Mouse (Mus musculus) T-helper 1 cell (primary cell): ENCODE data around the gene Bcl2a1b.

Source experiments
- in situ Hi-C: fragments of 300-600 bp; cut with MboI, MseI; formaldehyde crosslinking; loops from one replicate; pipeline ENCODE4 v1.15.1; 2025; ENCODE audit warnings: high pct_unique_total_duplicates

Bcl2a1b gene

DNA sequence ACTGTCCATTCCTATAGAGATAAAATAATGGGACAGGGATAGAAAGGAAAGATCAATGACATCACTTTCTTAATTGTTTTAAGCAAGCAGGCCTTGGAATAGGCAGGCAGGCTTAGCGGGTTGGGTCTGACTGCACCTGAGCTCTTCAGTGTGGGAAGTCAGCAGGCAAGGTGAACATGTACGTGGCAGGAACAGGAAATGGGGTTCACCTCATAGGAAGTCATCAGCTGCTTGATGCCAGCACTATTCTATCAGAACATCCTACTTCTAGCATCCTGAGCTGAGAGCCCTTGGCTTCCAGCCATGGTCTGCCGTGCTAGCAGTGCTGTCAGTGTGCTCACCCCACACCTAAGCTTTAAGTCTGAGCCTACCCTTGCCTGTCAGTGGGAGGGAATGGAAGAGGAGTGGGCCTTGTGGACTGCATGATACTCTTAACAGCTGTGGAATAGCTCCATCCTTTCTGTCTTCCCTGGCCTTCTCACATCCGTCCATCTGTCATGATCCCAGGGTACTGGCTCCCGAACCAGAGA is 40.0 kb downstream of the Bcl2a1b start:
- in situ Hi-C loops: loop anchor here (5.0 kb wide), 1 partner anchor 443 kb away; no protein-coding TSS in a partner anchor

DNA sequence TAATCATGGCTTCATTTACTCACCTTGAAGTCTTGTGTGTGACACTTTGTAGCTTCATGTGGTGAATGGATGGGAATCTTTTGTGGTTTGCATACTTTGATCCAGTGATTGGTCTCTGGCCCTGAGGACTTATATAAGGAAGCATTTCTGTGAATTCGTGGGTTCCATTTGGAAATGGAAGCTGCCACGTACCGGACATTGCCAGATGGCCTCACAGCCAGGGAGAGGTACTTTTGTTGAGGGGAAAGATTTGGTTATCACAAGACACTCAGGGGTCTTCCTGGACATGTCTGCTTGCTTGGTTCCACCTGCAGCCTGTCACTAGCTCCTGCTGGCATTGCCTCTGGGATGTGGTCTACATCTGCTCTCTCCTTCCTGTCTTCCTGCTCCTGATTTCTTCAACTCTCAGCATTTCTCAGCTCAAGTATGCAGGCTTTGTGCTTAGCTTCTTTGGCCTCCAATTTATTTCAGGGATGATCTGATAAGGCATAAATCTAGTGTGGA is 41.6 kb downstream of the Bcl2a1b start:
- in situ Hi-C loops: loop anchor here (5.0 kb wide), 1 partner anchor 258 kb away; no protein-coding TSS in a partner anchor

DNA sequence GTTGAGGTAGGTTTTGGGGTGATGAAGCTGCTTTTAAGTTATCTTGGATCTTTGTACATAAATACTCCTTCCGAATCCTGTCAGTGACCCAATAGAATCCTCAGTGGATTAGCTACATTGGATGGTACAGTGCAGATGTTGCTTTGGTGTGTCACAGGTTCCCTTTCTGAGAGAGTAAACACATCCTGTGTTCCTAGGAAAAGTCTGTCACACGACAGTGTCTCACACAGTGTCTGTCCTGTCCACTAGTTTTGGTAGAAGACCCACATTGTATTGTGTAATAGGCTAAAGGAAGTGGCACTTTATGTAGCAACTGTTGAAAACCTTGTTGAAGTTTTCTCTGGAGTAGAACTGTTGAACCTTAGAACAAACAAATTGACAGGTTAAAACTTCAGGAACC is 54.4 kb downstream of the Bcl2a1b start:
- in situ Hi-C loops: no loop called here

DNA sequence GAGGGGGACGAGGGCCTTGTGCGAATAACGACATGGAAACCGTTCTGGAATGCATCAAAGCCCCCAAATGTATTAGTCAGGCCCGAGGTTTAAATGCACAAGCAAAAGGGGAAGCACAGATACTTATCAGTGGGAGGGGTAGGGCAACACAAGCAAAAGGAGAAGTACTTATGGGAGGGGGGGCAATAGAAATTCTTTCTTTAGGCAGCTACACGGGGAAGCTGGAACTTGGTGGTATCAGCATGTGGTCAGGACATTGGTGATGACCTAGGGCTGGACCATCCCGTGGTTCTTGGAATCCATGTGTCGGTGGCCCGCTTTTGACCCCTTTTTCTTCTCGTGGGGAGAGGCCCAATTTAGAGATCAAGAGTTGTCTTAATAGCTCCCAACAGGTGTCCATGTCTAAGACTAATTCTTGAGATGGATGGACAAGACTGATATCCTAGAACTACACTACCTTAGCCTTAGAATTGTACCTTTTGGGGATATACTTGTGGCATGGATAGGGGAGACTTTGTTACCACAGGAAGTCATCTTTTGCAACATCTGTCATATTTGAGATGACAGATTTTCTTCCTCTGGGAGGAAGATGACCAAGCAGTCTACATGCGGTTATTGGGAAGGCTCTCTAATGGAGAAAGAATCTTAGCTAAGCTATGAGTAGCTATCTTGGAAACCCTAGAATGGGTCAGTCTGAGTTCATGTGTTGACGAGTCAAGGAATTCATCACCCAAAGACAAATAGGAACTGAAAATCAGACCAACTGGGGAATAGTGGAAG is 57.7 kb downstream of the Bcl2a1b start:
- in situ Hi-C loops: no loop called here
